Mouse (Mus musculus): Measurements from ENCODE around the gene Vapa.
"Not testable (repeated sequence)": the region's sequence is repeated elsewhere in the genome, so short reads cannot be mapped to it uniquely, and the experiment has no call there.

GRCm38 (mm10) chr17:65628823-65629532 is 15.6 kb upstream of the Vapa start:
- not testable (repeated sequence) for TF ChIP-seq ZKSCAN1 (IDR thresholded peaks at IDR 0.05; ENCODE audit: low read depth, low read length); ZMIZ1 (IDR thresholded peaks at IDR 0.05; ENCODE audit: low read depth, low read length); POLR2A (IDR thresholded peaks at IDR 0.05; ENCODE audit: control insufficient read depth in 1 of 2, insufficient read depth in 1 of 2, low read depth in 1 of 2, low read length in 2 of 2, poor library complexity in 1 of 2); GATA1 (IDR thresholded peaks at IDR 0.05; ENCODE audit: low read depth, low read length); POLR2AphosphoS2 (IDR thresholded peaks at IDR 0.05; ENCODE audit: low read length); ZNF384 (IDR thresholded peaks at IDR 0.05; ENCODE audit: low read depth, low read length); SIN3A (IDR thresholded peaks at IDR 0.05; ENCODE audit: low read length); ELF1 (IDR thresholded peaks at IDR 0.05; ENCODE audit: low read depth, low read length); ZC3H11A (IDR thresholded peaks at IDR 0.05; ENCODE audit: low read depth, low read length)
